Mouse (Mus musculus) cortical plate, adult 2 months (tissue): ENCODE measurements around the gene Ccng2.

Source experiments
- CTCF ChIP-seq: fragments of 200-500 bp; IDR thresholded peaks from 2 replicates; pipeline ENCODE4 v1.5.1; 2011; ENCODE audit warnings: mild to moderate bottlenecking, control low read depth, low read length; ENCODE audit not compliant: insufficient read depth; ENCODE audit errors: extremely low read depth
- POLR2A ChIP-seq: fragments of 200-500 bp; IDR thresholded peaks from 2 replicates; pipeline ENCODE4 v1.6.1; 2011; ENCODE audit warnings: mild to moderate bottlenecking, low read length, control low read depth; ENCODE audit not compliant: insufficient read depth; ENCODE audit errors: extremely low read depth

- TF ChIP-seq CTCF (no peak), POLR2A (no peak)
These were observed 3.7 kb downstream of the Ccng2 start for GRCm38 (mm10) chr5:93270721-93271120.
